8 mouse cellular contexts compared by ENCODE assay signal in the genomic region with DNA sequence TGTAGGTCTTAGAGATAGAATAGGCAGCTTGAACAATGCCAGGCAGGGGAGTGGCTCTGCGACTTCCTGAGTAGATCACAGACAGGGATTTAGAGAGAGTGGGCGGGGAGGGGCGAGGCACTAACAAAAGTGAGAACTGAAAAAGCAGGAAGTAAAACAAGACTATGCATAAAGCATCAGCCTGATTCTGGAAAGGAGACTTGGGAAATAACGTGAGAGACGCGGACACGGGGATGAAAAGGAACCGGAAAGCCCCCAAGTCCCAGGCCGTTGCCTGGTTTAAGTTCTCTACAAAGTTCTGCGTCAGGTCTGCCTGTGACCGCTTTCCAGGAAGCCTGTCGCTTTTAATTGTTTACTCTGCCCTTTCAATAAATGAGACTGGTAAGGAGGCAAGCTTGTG.
DNase-seq lines count a peak whose midpoint lies in the region; ATAC-seq and TF ChIP-seq lines count a peak whose summit lies in the region.

No protein-coding gene starts in this region.

- no peak for TF ChIP-seq CTCF in layer of hippocampus, adult 2 months (conservative IDR thresholded peaks at IDR 0.05)
- no peak for TF ChIP-seq CTCF in left cerebral cortex, adult 2 months (IDR thresholded peaks at IDR 0.05)

- H3K27me3 ChIP-seq in forebrain, embryonic 14.5 days (replicated peaks; ENCODE audit: control insufficient read depth, insufficient read depth, low read length) = no peaks in the 10 kb centered on the region
- no peaks in the 10 kb centered on the region for H3K27me3 ChIP-seq in hindbrain, embryonic 15.5 days
- no peaks in the 10 kb centered on the region for H3K27me3 ChIP-seq in liver, embryonic 12.5 days (replicated peaks)

- no peaks in the 10 kb centered on the region for H3K4me1 ChIP-seq in forebrain, embryonic 14.5 days (ENCODE audit: control insufficient read depth, insufficient read depth, low read length)
- H3K4me1 ChIP-seq in hindbrain, embryonic 15.5 days (replicated peaks) = no peaks in the 10 kb centered on the region; the same call in 1 of the 2 replicates
- H3K4me1 ChIP-seq in liver, embryonic 12.5 days = no peaks in the 10 kb centered on the region

- 3% methylated on average over 12 of the region's 12 CpGs for WGBS in forebrain, embryonic 14.5 days
- WGBS in hindbrain, embryonic 15.5 days = 29% methylated on average over 12 of the region's 12 CpGs
- WGBS in liver, embryonic 12.5 days (ENCODE audit: insufficient replicate concordance) = 5% methylated on average over 12 of the region's 12 CpGs

- no peaks in the 10 kb centered on the region for H3K36me3 ChIP-seq in forebrain, embryonic 14.5 days (ENCODE audit: control insufficient read depth, insufficient read depth, low read length)
- H3K36me3 ChIP-seq in hindbrain, embryonic 15.5 days = no peaks in the 10 kb centered on the region
- H3K36me3 ChIP-seq in liver, embryonic 12.5 days = no peaks in the 10 kb centered on the region

- DNase-seq in layer of hippocampus, adult 2 months (ENCODE audit: low spot score in 2 of 2) = no peak
- DNase-seq in layer of hippocampus, adult 9-10 months (ENCODE audit: low spot score) = no peak
- peak; percentile 13 for DNase-seq in forebrain, embryonic 14.5 days (ENCODE audit: low spot score)
- DNase-seq in thymus, postnatal 36 days = peak; percentile 66 to 80
- no peak for DNase-seq in left cerebral cortex, adult 2 months (ENCODE audit: extremely low spot score in 1 of 2, low spot score in 2 of 2)

- peak overlapping the region; percentile 29; the same call in 1 of the 2 replicates for H3K4me3 ChIP-seq in layer of hippocampus, adult 2 months
- no peak overlapping the region for H3K4me3 ChIP-seq in forebrain, embryonic 14.5 days (ENCODE audit: low read depth, low read length)
- H3K4me3 ChIP-seq in hindbrain, embryonic 15.5 days = no peak overlapping the region
- H3K4me3 ChIP-seq in liver, embryonic 12.5 days = peak overlapping the region; percentile 26
- H3K4me3 ChIP-seq in left cerebral cortex, adult 2 months = no peak overlapping the region

- H3K27ac ChIP-seq in layer of hippocampus, adult 2 months = no peak overlapping the region
- H3K27ac ChIP-seq in forebrain, embryonic 14.5 days (ENCODE audit: low read depth, low read length) = no peak overlapping the region
- H3K27ac ChIP-seq in hindbrain, embryonic 15.5 days (replicated peaks) = no peak overlapping the region
- H3K27ac ChIP-seq in liver, embryonic 12.5 days = no peak overlapping the region
- no peak overlapping the region for H3K27ac ChIP-seq in left cerebral cortex, adult 2 months

- peak overlapping the region; percentile 38 for H3K4me2 ChIP-seq in forebrain, embryonic 14.5 days (ENCODE audit: low read length)
- H3K4me2 ChIP-seq in hindbrain, embryonic 15.5 days = peak overlapping the region; percentile 43
- H3K4me2 ChIP-seq in liver, embryonic 12.5 days = peak overlapping the region; percentile 50

- no peaks in the 10 kb centered on the region for H3K9me3 ChIP-seq in forebrain, embryonic 14.5 days (replicated peaks; ENCODE audit: control insufficient read depth, low read length)
- no peaks in the 10 kb centered on the region for H3K9me3 ChIP-seq in hindbrain, embryonic 15.5 days
- no peaks in the 10 kb centered on the region for H3K9me3 ChIP-seq in liver, embryonic 12.5 days (replicated peaks)

- no peak for ATAC-seq in forebrain, embryonic 14.5 days
- ATAC-seq in hindbrain, embryonic 15.5 days (ENCODE audit: low FRiP score, low read depth) = no peak
- ATAC-seq in liver, embryonic 12.5 days = peak; percentile 51; the same call in 1 of the 2 replicates
- peak; percentile 93 for ATAC-seq in monocyte, adult 5-6 weeks (replicated peaks; ENCODE audit: insufficient number of reproducible peaks, low FRiP score, low TSS enrichment, poor library complexity, severe bottlenecking)

- intact Hi-C loops in left cerebral cortex, adult 2 months (cut with DNase I) = no loop called here

- peak overlapping the region; percentile 0; the same call in 1 of the 2 replicates for H3K9ac ChIP-seq in forebrain, embryonic 14.5 days (ENCODE audit: low read length)
- H3K9ac ChIP-seq in hindbrain, embryonic 15.5 days = no peak overlapping the region
- H3K9ac ChIP-seq in liver, embryonic 12.5 days = no peak overlapping the region

Comparison
In these comparisons a context has a peak if more than half of its experiments do, and no peak if none do; other contexts are left out.
1. DNase-seq: peak in forebrain, embryonic 14.5 days (single experiment) and thymus, postnatal 36 days (2 of 2); none in layer of hippocampus, adult 2 months (0 of 2), layer of hippocampus, adult 9-10 months (single experiment) and left cerebral cortex, adult 2 months (0 of 2).
2. H3K4me3 ChIP-seq: peak in layer of hippocampus, adult 2 months (single experiment) and liver, embryonic 12.5 days (single experiment); none in forebrain, embryonic 14.5 days (single experiment), hindbrain, embryonic 15.5 days (single experiment) and left cerebral cortex, adult 2 months (single experiment).
3. ATAC-seq: peak in liver, embryonic 12.5 days (single experiment) and monocyte, adult 5-6 weeks (single experiment); none in forebrain, embryonic 14.5 days (single experiment) and hindbrain, embryonic 15.5 days (single experiment).
4. Peak in every context shown above with its lines, with median percentiles within 50 percentile points of each other: H3K4me2 ChIP-seq.